In the genomic region with DNA sequence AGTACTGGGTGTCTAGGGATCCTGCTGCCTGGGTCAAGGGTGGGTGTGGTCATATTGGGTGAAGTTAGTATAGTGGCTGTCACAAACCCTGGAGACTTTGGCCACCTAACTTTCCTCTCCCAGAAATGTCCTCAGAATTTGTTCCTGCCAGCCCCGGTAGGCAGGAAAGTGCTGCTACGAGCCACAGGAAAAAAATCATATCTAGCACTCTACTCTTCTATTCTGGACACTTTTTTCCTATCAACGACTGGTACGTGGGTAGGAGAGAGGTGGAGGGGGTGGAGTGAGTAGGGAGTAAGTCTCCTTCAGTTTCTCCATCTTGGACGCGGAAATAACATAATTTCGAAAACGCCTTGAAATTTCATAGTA, we compare ENCODE assay signal across 10 mouse cellular contexts. TPM values are rescaled to one million over a fixed set of nuclear protein-coding genes. Genes with fewer than 3 reads are reported as not detected.
DNase-seq lines count a peak whose midpoint lies in the region; ATAC-seq and TF ChIP-seq lines count a peak whose summit lies in the region.
"Had no signal": no experiment of that assay in that cellular context is flagged by ENCODE, and none has a peak within 500 bp of the region (broad histone marks: within the 10 kb centered on the region; RNA-seq: fewer than 3 reads in every experiment).

No protein-coding gene starts in this region.

- 50% methylated on average over 8 of the region's 8 CpGs for WGBS in kidney, adult 2 months
- 33% methylated on average over 8 of the region's 8 CpGs for WGBS in embryonic facial prominence, embryonic 12.5 days
- 43% methylated on average over 8 of the region's 8 CpGs for WGBS in hindbrain, embryonic 16.5 days
- 37% methylated on average over 8 of the region's 8 CpGs for WGBS in midbrain, embryonic 14.5 days

- TF ChIP-seq CTCF in kidney, adult 2 months (conservative IDR thresholded peaks at IDR 0.05; ENCODE audit: insufficient read depth, insufficient read length, low read depth, low read length) = no peak

- no peak for ATAC-seq in embryonic facial prominence, embryonic 12.5 days (ENCODE audit: insufficient number of reproducible peaks, insufficient read depth, low FRiP score, low TSS enrichment)
- no peak for ATAC-seq in hindbrain, embryonic 16.5 days
- ATAC-seq in midbrain, embryonic 14.5 days (ENCODE audit: low FRiP score, low TSS enrichment) = no peak

- TF ChIP-seq POLR2A in kidney, adult 2 months (IDR thresholded peaks at IDR 0.05; ENCODE audit: low read depth, low read length) = no peak

- 0 out of 2 replicates have a peak overlapping the region, but pooled peaks have one; percentile 57 for H3K27ac ChIP-seq in kidney, adult 2 months (ENCODE audit: insufficient read depth, low read depth, low read length)
- no peak overlapping the region for H3K27ac ChIP-seq in embryonic facial prominence, embryonic 12.5 days
- no peak overlapping the region for H3K27ac ChIP-seq in hindbrain, embryonic 16.5 days (ENCODE audit: low read depth, low read length)
- H3K27ac ChIP-seq in midbrain, embryonic 14.5 days (replicated peaks; ENCODE audit: low read depth, low read length) = no peak overlapping the region

- H3K36me3 ChIP-seq in kidney, adult 2 months (ENCODE audit: control insufficient read depth, insufficient read depth, low read length) = no peaks in the 10 kb centered on the region
- H3K36me3 ChIP-seq in embryonic facial prominence, embryonic 12.5 days = no peaks in the 10 kb centered on the region
- peaks cover 2% of the 10 kb centered on the region; the same call in 1 of the 2 replicates for H3K36me3 ChIP-seq in hindbrain, embryonic 16.5 days (ENCODE audit: control insufficient read depth, insufficient read depth, low read length)
- peaks cover 3% of the 10 kb centered on the region; the same call in 1 of the 2 replicates for H3K36me3 ChIP-seq in midbrain, embryonic 14.5 days (ENCODE audit: control insufficient read depth, insufficient read depth, low read length)

- peak overlapping the region; percentile 59 for H3K4me3 ChIP-seq in kidney, adult 2 months (ENCODE audit: insufficient read depth, low read depth, low read length)
- H3K4me3 ChIP-seq in embryonic facial prominence, embryonic 12.5 days = peak overlapping the region; percentile 37; the same call in 1 of the 2 replicates
- peak overlapping the region; percentile 39 for H3K4me3 ChIP-seq in hindbrain, embryonic 16.5 days (ENCODE audit: low read length)
- H3K4me3 ChIP-seq in midbrain, embryonic 14.5 days (replicated peaks; ENCODE audit: low read depth, low read length) = no peak overlapping the region

- no peaks in the 10 kb centered on the region for H3K27me3 ChIP-seq in kidney, adult 2 months (replicated peaks; ENCODE audit: control insufficient read depth, insufficient read depth, low read length)
- H3K27me3 ChIP-seq in embryonic facial prominence, embryonic 12.5 days = peaks cover 33% of the 10 kb centered on the region
- peaks cover 13% of the 10 kb centered on the region for H3K27me3 ChIP-seq in hindbrain, embryonic 16.5 days (replicated peaks; ENCODE audit: control insufficient read depth, insufficient read depth, low read length)
- peaks cover 13% of the 10 kb centered on the region for H3K27me3 ChIP-seq in midbrain, embryonic 14.5 days (ENCODE audit: control insufficient read depth, insufficient read depth, low read length)

- no peak overlapping the region for H3K9ac ChIP-seq in embryonic facial prominence, embryonic 12.5 days
- no peak overlapping the region for H3K9ac ChIP-seq in hindbrain, embryonic 16.5 days (ENCODE audit: low read depth, low read length)
- H3K9ac ChIP-seq in midbrain, embryonic 14.5 days (replicated peaks; ENCODE audit: low read length) = no peak overlapping the region; the same call in 1 of the 2 replicates

- H3K9me3 ChIP-seq in embryonic facial prominence, embryonic 12.5 days = no peaks in the 10 kb centered on the region
- H3K9me3 ChIP-seq in hindbrain, embryonic 16.5 days (ENCODE audit: control insufficient read depth, low read length) = no peaks in the 10 kb centered on the region
- H3K9me3 ChIP-seq in midbrain, embryonic 14.5 days (ENCODE audit: control insufficient read depth, low read length) = no peaks in the 10 kb centered on the region
- H3K9me3 ChIP-seq: G1E had no signal

- H3K4me1 ChIP-seq in kidney, adult 2 months (ENCODE audit: control insufficient read depth, insufficient read depth, low read length) = peaks cover 6% of the 10 kb centered on the region; the same call in 1 of the 2 replicates
- peaks cover 12% of the 10 kb centered on the region for H3K4me1 ChIP-seq in embryonic facial prominence, embryonic 12.5 days
- peaks cover 7% of the 10 kb centered on the region for H3K4me1 ChIP-seq in hindbrain, embryonic 16.5 days (ENCODE audit: control insufficient read depth, insufficient read depth, low read depth, low read length)
- peaks cover 10% of the 10 kb centered on the region for H3K4me1 ChIP-seq in midbrain, embryonic 14.5 days (ENCODE audit: control insufficient read depth, insufficient read depth, low read length)

- peak overlapping the region; percentile 66 for H3K4me2 ChIP-seq in embryonic facial prominence, embryonic 12.5 days (replicated peaks)
- H3K4me2 ChIP-seq in hindbrain, embryonic 16.5 days (ENCODE audit: low read length) = peak overlapping the region; percentile 64
- peak overlapping the region; percentile 57 for H3K4me2 ChIP-seq in midbrain, embryonic 14.5 days (ENCODE audit: low read length)

- DNase-seq in kidney, adult 2 months = no peak
- DNase-seq in kidney, postnatal 10 days = no peak
- DNase-seq in midbrain, embryonic 14.5 days = no peak
- no peak for DNase-seq in testis, postnatal 14 days (ENCODE audit: low spot score)
- DNase-seq in adrenal gland, postnatal 14 days = no peak
- DNase-seq in embryo, embryonic 10 days (ENCODE audit: low spot score) = no peak
- DNase-seq: left cerebral cortex, postnatal 4 days had no signal

RNA-seq across cellular contexts. Expression of a gene that starts 1.0 kb away (rescaled TPM):
- polyA plus RNA-seq in kidney, adult 2 months (2012; rRNA removed) = 5.0 and 5.8 TPM in 2 replicates
- polyA plus RNA-seq in embryonic facial prominence, embryonic 12.5 days (2016; fragmentation: Nextera tagmentation; extraction: Ambion mirVana) = 3.5 and 5.1 TPM in 2 replicates
- 3.0 and 4.8 TPM in 2 replicates for polyA plus RNA-seq in hindbrain, embryonic 16.5 days (2015; fragmentation: Nextera tagmentation; extraction: Ambion mirVana)
- 2.5 and 3.6 TPM in 2 replicates for polyA plus RNA-seq in midbrain, embryonic 14.5 days (2014; fragmentation: Nextera tagmentation; extraction: Ambion mirVana)
- total RNA-seq in adrenal gland, postnatal 14 days (2021) = 2.4 and 5.1 TPM in 2 replicates

RNA-seq across cellular contexts. Expression of a gene that starts 5.9 kb away (rescaled TPM):
- polyA plus RNA-seq in kidney, adult 2 months (2012; rRNA removed) = 1,103 and 1,106 TPM in 2 replicates
- not detected in 2 replicates for polyA plus RNA-seq in embryonic facial prominence, embryonic 12.5 days (2016; fragmentation: Nextera tagmentation; extraction: Ambion mirVana)
- polyA plus RNA-seq in hindbrain, embryonic 16.5 days (2015; fragmentation: Nextera tagmentation; extraction: Ambion mirVana) = 0.21 TPM in 1 of 2 replicates, not detected in the other
- polyA plus RNA-seq in midbrain, embryonic 14.5 days (2014; fragmentation: Nextera tagmentation; extraction: Ambion mirVana) = not detected in 2 replicates
- total RNA-seq in adrenal gland, postnatal 14 days (2021) = not detected in 2 replicates
- total RNA-seq: left cerebral cortex, postnatal 4 days had no signal
- polyA plus RNA-seq: G1E had no signal

RNA-seq across cellular contexts. Expression of a gene that starts 11.7 kb away (rescaled TPM):
- polyA plus RNA-seq in kidney, adult 2 months (2012; rRNA removed) = 46.5 and 57.7 TPM in 2 replicates
- polyA plus RNA-seq in embryonic facial prominence, embryonic 12.5 days (2016; fragmentation: Nextera tagmentation; extraction: Ambion mirVana) = 83.7 and 87.9 TPM in 2 replicates
- polyA plus RNA-seq in hindbrain, embryonic 16.5 days (2015; fragmentation: Nextera tagmentation; extraction: Ambion mirVana) = 124 and 136 TPM in 2 replicates
- 131 and 148 TPM in 2 replicates for polyA plus RNA-seq in midbrain, embryonic 14.5 days (2014; fragmentation: Nextera tagmentation; extraction: Ambion mirVana)
- 39.3 and 47.6 TPM in 2 replicates for total RNA-seq in adrenal gland, postnatal 14 days (2021)

RNA-seq across cellular contexts. Expression of a gene that starts 38.8 kb away (rescaled TPM):
- polyA plus RNA-seq in kidney, adult 2 months (2012; rRNA removed) = 25.7 and 29.2 TPM in 2 replicates
- polyA plus RNA-seq in embryonic facial prominence, embryonic 12.5 days (2016; fragmentation: Nextera tagmentation; extraction: Ambion mirVana) = 13.2 and 13.7 TPM in 2 replicates
- polyA plus RNA-seq in hindbrain, embryonic 16.5 days (2015; fragmentation: Nextera tagmentation; extraction: Ambion mirVana) = 20.1 and 20.5 TPM in 2 replicates
- polyA plus RNA-seq in midbrain, embryonic 14.5 days (2014; fragmentation: Nextera tagmentation; extraction: Ambion mirVana) = 17.2 and 18.2 TPM in 2 replicates
- total RNA-seq in adrenal gland, postnatal 14 days (2021) = 37.2 and 38.0 TPM in 2 replicates

Comparison
In these comparisons a context has a peak if more than half of its experiments do, and no peak if none do; other contexts are left out.
1. RNA of a gene that starts 5.9 kb away (polyA plus RNA-seq): 1,103 to 1,106 TPM in kidney, adult 2 months; 0.21 TPM in hindbrain, embryonic 16.5 days, not detected in embryonic facial prominence, embryonic 12.5 days and not detected in midbrain, embryonic 14.5 days; every median in the first group is over 100 times any median in the second.
2. Peak in every context shown above with its lines, with median percentiles within 50 percentile points of each other: H3K4me2 ChIP-seq.